Mouse (Mus musculus): ENCODE results near the gene Kcnn1. TPM values are rescaled to one million over a fixed set of nuclear protein-coding genes. Genes with fewer than 3 reads are reported as not detected.
A peak's percentile ranks its signal among the peaks of the same experiment; 100 is the strongest.
"Not testable (repeated sequence)": the region's sequence is repeated elsewhere in the genome, so short reads cannot be mapped to it uniquely, and the experiment has no call there.

The Kcnn1 gene
- 5.5 and 5.6 TPM in 2 replicates for polyA plus RNA-seq (2012; rRNA removed)

DNA sequence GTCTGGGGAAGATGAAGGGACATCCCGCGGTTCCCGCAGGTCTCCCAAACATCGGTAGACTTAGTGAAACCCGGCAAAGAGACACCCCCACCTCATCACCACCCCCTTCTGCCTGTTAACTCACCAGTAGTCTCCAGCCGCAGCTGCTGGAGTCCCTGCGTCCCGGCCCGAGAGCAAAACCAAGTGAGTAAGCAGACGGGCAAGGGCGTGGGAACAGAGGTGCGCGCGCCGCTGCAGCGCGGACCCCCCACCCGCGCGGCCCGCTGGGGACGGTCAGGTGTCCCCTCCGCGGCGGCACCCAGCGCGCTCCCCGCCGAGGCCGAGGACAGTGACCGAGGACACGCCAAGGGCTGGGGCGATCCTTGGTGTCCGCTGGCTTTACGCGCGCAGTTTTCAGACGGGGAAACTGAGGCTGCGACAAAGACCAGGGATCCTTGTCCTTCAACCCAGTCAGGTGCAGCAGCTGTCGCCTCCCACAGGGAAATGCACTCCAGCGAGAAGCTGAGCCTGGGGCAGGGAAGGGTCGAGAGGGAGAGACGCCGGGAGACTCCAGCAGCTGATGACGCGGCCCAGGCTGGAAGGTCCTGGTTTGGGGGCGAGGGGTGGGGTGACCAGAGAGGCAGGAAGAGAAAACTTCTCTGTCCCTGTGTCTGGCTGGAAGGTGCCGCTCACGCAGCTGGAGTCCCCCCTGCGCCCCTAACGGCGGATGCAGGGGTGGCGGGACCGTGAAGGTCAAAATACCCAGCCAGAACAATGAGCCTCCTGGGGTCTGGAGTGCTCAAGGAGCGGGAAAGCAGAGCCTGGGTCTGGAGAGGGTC, at the start of gene Kcnn1:
Gene Kcnn1, minus strand, starts transcription at position 435 of the 818 bp plus-strand sequence.
- DNase-seq (ENCODE audit: low spot score) = no peak

DNA sequence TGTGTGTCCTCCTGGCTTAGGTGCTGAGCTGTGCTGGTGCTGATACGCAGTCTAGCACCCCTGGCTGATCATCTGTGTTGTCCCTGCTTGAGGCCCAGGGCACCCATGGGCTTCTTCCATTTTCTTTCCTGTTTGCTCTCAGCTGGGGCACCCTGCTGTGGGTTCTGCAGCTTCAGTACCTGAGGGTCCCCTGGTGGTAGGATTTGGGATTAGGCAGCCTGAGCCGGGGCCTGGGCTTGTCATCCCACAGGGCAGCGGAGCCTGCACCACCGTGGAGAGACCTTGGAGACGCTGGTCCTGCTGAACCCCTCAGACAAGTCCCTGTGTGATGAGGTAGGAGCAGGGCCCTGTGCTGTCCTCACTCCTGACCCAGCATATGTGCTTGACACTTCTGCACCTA, 48.5 kb upstream of the Kcnn1 start:
- no peak for DNase-seq (ENCODE audit: low spot score)

DNA sequence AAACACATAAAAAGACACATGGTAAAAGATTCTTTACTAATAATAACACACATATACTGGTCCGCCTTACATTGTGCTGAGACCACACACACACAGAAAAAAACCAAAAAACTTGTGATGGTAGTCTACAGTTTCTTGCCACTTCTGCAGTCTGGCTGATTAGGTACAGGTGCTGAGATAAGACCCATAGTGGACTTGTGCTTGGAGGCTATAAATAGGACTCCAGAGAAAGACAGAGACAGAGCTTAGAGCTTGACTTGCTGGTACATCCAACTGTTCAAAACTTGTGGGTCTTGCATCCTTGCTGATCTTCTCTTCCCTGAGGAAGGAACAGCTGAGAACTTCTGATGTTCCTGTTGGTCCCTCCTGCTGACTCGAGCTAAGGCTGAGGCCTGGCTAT, 44.5 kb upstream of the Kcnn1 start:
- no peak for DNase-seq (ENCODE audit: low spot score)

DNA sequence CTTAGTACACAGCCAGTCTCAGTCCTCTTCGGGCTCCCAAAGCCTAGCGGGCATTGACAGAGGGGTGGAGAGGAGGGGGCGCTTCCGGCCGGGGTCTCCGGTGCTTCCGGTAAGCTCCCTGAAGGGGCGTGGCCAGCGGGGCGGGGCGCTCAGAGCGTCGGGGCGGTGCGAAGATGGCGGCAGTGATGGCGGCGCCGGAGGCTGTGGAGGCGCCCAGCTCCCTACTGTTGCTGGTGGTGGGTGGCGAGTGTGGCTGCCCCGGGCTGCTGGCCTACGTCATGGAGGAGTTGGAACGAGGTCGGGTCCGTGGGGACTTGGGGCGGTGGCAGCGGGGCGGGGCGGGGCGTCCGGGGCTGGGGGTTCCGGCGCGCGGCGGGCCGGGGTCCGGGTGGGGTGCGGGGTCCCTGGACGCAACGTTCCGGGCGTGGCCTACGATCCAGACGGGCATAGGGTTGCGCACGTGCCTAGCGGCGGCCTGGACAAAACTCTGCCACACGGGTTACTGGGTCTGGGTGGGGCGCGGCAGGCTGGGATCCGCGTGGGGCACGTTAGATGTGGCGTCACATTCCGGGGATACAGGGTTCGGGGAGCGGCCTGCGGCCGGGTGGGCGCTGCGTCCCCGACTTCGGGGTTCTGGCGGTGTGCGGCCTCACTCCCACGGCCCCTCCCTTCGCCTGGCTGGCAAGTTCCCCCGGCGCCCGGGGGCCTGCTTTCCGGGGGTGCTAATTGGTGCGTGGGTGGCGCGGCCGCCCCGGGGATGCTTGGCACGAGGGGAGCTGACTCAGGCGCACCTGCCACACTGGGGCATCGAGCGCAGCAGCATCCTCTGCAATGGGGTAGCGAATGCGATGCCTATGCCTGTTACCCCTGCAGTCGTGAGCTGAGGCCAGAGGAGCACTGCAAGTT, 43.0 kb upstream of the Kcnn1 start, which contains the start of gene Map1s:
Gene Map1s, plus strand, starts transcription at position 102 of the 906 bp plus-strand sequence.
- no peak for DNase-seq (ENCODE audit: low spot score)

DNA sequence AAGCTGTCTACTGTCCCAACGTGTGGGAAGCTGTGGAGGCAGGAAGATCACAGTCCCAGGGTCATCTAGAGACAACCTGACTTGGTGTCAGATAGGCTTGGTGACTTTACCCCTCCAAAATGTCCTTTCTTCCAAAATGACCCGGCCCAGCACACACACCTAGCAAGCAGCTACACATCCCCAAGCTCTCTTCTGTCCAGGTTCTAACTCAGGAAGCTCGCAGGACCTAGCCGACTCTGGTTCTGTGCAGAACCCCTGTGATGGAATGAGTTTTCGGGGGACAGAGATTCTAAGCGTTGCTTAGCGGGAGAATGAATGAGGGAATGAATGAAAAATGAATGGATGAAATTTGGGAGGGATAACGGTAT, 42.4 kb upstream of the Kcnn1 start:
- no peak for DNase-seq (ENCODE audit: low spot score)

DNA sequence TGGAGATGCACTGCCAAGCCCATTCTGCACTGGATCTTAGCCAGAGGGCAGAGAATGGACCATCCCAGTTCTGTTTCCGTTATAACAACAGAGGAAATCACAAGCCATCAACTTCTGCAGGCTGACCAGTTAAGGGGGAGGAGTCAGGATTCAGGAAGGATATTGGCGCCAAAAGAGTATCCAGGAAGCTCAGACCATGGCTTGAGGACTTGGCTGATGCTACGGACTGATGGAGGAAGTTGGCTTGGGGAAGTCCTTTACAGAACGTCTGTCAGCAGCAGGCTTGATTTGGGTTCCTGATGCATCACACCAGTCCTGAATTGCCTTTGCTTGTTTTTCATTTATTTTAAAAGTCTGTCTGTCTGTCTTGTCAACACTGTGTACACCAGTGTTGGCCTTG, 41.5 kb upstream of the Kcnn1 start:
- no peak for DNase-seq (ENCODE audit: low spot score)

DNA sequence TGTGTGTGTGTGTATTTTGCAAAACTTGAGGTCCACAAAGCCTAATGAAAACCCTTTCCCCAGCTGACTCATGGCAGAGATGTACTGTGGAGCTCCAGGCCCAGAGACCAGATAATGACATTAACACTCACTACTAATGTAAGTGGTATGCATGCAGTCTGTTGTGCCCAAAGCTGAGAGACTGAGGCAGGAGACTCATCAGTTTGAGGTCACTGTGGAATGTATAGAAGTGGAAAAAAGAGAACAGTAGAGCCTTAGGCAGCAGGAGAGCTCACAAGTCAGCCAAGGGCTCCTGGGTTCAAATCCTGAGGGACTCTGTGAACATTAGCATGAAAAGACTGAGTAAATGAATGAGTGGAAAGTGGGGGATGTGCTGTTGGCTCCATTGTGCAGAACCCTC, 40.5 kb upstream of the Kcnn1 start:
- no peak for DNase-seq (ENCODE audit: low spot score)

DNA sequence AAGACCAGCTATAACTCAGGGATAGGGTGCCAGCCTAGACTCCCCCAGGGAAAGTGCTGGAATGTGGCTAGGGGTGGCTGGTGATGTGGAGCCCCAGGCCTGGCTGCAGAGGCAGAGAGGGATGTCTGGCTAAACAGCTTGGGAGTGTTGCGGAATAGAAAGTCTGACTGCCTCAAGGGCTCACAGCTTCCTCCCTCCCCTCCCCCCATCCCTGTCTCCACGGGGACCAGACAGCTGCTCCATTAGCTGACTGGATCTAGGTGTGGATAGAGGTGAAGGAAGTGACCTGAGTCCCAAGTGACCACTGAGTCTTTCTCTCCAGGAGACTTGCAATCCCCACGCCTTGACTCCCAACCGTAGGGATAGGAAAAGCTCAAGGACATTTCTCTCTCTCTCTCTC, 40.1 kb upstream of the Kcnn1 start:
- no peak for DNase-seq (ENCODE audit: low spot score)

DNA sequence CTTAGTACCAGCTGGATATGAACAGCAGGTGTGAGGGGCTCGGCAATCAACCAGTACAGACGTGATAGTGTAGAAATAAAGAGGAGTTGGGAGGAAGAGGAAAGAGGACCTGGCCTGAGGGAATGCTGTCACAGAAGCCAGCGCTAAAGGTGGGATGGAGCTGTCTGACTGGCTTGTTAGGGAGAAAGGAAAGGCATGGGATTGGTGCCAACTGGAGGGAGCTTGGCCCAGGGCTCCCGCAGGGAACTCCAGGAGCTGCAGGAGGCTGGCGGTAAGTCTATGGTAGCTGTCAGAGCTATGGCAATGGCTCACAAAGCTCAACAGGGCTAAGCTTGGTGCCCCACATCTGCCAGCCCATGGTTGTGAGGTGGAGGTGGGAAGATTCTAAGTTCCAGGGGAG, 39.2 kb upstream of the Kcnn1 start:
- DNase-seq (ENCODE audit: low spot score) = no peak

DNA sequence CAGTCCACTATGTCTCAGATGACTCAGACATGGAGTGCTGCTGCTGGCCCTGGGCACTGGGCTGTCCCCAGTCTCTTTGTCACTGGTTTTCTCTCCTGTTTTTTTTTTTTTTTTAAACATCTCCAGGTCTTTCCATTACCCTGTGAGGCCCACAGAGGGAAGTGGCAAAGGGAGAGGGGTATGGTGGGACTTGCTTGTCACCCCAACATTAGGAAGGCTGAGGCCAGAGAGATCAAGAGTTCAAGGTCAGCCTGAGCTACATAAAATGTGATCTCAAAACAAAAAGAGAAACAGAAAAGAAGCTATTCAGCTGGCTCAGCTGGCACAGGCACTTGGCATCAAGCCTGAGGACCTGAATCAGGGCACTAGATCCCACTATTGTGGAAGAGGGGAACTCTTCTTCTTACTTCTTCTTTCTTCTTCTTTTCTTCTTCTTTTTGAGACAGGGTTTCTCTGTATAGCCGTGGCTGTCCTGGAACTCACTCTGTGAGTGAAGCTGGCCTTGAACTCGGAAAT, 37.9 kb upstream of the Kcnn1 start:
- no peak for DNase-seq (ENCODE audit: low spot score)

DNA sequence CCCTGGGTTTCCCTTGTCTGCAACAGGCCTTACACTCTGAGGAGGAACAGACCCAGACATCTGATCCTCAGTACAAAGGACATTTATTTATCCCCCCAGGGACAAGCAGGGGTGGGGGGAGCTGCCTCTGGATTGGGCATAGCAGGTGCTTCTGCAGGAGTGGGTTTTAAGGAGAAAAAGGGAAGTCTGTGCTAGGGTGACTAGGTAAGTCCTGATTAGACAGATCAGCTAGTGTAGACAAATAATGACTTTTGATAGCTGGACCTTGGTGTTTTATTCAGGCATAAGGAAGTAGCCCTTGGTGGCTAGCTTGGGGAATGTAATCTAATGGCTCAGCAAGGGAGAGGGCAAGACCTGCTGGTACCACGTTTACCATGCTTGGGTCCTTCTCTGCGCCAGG, 36.2 kb upstream of the Kcnn1 start:
- DNase-seq (ENCODE audit: low spot score) = no peak

DNA sequence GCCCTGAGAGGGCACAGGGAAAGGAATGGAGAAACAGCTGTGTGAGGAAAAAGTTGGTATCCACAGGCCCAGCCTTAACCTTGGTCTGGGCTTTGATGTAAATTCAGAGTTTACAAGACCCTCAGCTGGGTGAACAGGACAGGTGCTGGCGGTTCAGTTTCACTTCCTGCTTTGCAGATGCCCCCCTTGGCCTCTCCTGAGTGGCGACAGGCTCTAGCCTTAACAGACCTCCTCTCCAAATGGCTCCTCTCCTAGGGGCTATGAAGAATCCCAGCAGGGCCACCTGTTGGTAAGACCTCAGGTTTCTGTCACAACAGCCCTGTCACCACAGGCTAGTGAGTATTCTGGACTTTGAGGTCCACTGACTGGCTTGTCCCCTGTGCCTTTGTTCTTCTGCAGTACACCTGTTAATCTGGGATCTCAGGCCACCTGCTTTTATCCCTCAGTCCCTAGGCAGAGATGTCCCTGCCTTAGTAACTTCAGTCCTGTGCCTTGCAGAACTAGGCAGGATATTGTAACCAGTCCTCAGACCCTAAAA, 35.7 kb upstream of the Kcnn1 start:
- no peak for DNase-seq (ENCODE audit: low spot score)

DNA sequence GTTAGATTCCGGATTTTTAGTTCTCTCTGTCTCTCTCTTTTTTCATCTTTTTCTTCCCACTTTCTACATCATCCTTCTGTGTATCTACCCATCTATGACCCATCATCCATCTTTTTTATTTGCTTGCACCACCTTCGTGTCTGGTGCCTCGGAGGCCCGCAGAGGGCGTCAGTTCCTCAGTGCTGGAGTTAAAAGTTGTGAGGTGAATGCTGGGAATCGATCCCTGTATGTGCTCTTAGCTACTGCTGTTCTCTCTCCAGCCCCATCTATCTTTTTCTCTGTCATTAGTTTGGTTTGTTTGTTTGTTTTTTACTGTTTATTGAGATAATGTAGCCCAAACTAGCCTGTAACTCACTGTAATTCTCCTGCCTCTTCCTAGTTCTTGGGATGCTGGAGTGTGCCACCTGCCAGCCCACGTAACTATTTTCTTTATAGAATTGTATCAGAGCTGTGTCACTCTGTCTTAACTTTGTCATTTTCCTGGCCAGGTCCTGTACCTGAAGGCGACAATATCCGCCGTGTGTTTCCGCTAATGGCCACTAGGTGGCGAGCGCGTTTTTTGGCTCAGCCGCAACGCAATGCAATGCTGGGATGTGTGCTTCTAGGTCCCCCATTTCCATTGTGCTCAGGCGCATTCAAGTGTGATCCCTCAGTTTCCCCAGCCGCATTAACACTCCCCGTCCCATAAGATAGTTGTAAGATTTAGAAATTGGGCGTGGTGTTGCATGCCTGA, 34.8 kb upstream of the Kcnn1 start:
- DNase-seq (ENCODE audit: low spot score) = peak; percentile 81

DNA sequence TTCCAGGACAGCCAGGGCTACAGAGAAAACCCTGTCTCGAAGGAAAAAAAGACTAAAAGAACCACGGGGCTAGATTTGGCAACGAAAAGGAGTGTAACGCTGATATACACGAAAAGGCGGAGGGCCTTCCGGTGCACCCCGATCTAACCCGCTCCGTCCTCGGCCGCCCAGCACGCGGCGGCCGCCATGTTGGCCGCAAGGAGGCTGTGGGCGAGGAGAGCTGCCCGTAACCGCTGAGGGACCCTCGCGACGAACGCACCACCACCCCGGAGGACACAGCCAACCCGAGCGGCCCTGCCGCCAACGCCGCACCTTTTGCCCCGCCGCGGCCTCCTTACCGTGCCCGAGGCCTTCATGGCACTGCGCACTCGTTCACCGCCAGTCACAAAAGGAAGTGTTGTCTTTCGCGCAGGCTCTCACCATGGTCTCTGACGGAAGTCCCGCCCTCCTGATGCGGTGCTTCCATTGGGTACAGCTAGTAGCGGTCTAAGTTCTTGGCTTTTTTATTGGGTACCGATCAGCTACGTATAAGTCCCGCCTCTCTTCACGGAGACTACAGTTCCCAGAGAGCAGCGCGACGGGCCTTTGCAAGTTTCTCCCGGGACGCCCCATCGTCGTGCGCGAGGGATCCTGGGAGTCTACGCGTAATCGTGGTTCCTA, 34.1 kb upstream of the Kcnn1 start, which contains the start of gene Rpl18a:
Gene Rpl18a, minus strand, starts transcription at position 392 of the 660 bp plus-strand sequence.
- peak; percentile 84 for DNase-seq (ENCODE audit: low spot score)

DNA sequence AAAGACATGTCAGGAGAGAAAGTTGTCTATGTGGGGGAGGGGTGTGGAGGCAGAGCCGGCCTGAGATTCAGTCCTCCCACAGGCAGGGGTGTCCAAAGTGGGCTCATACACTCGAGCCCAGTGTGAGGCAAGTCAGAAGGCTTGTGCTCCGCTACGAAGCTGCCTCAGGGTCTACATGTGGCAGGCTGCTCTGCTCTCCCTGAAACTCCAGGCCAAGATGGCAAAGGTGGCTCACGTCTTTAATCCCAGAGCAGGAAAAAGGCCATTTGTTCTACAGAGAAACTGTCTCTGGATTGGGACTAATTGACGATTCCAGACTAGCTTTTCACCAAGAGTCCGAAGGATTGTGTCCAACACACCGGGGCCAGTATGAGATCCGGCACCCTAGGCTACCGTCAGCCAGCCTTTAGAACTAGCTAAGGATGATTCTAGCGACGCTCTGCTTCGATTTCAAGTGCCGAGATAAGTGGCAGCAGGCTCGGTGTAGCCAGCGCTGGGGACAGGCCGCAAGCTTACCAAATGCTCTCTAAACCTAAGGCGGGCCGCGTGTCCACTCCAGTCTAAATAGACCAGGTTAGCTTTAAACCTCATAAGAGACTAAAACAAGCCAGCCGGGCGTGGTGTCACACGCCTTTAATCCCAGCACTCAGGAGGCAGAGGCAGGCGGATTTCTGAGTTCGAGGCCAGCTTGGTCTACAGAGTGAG, 33.4 kb upstream of the Kcnn1 start:
- no peak for DNase-seq (ENCODE audit: low spot score)

DNA sequence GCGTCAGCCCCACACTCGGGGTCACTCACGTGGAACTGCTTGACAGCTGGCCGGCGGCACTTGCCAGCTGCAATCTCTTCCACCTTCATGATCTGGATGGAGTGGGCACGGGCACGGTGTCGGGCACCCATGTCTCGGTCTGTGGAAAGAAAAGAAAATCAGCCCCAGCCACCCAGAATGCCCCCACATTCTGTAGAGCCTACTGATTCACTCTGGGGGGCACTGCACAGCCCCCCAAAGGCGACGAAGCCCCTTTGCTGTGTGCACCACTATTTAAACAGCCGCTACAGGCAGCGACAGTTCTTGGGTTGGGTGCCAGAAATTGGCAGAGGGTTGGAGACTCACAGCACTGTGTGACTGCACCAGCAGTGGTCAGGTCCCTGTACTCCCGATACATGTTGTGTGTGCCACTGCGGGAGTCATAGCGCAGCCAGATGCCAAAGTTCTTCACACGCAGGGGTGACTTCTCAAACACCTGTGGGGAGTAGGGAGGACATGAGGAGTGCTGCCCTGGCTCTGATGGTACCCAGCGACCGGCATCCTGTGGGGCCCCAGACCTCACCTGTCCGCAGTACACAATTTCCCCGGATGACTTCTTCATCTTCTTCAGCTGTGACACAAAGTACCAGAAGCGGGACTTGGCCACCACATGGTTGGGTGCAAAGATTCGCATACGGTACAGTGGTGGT, 32.7 kb upstream of the Kcnn1 start:
- not testable (repeated sequence) for DNase-seq (ENCODE audit: low spot score)

DNA sequence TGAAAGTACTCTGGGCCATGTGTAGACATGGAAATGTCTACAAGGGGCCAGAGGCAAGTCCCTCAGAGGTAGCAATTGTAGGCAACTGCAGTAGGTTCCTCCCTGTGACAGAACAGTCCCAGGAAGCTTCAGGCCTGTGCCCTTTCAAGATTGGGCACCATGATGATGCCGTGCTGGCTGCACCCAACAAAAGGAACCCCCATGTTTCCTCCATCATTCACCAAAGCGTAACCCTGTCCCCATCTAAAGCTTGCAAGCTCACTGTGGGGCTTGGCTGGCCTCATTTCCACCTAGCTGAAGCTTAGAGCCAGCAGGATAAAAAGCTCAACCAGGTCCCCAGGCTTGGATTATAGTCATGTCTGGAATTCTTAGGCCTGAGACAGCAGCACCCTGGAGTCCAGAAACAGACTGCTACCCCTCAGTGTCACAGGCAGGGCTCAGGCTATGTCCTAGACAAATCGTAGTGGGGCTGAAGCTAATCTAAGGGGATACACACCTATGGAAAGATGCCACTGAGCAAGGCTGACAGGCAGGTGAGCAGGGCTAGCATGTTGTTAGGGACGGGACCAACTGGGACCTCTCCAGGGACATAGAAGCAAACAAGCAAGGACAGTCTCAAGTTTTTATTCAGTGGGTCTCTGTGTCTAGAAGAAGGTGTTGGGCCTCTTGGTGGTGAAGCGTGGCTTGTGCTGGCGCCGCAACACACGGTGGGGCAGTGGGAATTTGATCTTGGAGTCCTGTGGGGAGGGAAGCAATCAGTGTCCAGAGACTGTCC, 31.9 kb upstream of the Kcnn1 start:
- DNase-seq (ENCODE audit: low spot score) = no peak

DNA sequence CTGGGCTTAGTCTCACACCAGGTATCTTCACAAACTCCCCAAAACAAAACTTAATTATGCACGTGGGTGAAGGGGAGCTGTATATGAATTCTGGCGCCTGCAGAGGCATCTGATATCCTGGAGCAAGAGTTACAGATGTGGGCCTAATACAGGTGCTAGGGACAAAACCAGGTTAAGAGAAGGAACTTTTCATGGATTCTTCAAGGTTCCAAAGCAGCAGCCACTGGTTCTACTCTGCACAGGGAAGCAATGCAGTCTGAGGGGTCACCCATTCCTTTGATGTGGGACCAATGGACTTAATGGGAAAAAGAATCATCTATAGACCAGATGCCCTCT, 31.3 kb upstream of the Kcnn1 start:
- no peak for DNase-seq (ENCODE audit: low spot score)

Data from urinary bladder, adult 2 months (tissue).